Mouse (Mus musculus): Measurements from ENCODE around the gene Slc25a19.

- no peak for TF ChIP-seq POLR2A (IDR thresholded peaks at IDR 0.05; ENCODE audit: control insufficient read depth, low read depth, low read length)
- no peak for TF ChIP-seq CTCF (IDR thresholded peaks at IDR 0.05; ENCODE audit: control insufficient read depth, insufficient read depth, insufficient replicate concordance, low read depth, low read length)
Measured at GRCm38 (mm10) chr11:115582913-115583606, 45.0 kb downstream of the Slc25a19 start.

Measured in testis, adult 2 months (tissue).